Mouse (Mus musculus) bone marrow, adult 2 months (tissue): ENCODE measurements around the gene Ube2v1.

Source experiments
- CTCF ChIP-seq: fragments of 200-500 bp; IDR thresholded peaks from 2 replicates; pipeline ENCODE4 v1.5.1; 2011; ENCODE audit warnings: low read length, control low read depth; ENCODE audit not compliant: control insufficient read depth, insufficient read depth
- POLR2A ChIP-seq: fragments of 200-500 bp; IDR thresholded peaks from 2 replicates; pipeline ENCODE4 v1.6.1; 2011; ENCODE audit warnings: low read depth, mild to moderate bottlenecking, control low read depth, low read length, borderline replicate concordance; ENCODE audit not compliant: control insufficient read depth

GRCm38 (mm10) chr2:167679902-167680430, 48.1 kb upstream of the Ube2v1 start:
- TF ChIP-seq CTCF (peak; percentile 96), POLR2A (no peak)
